Mouse (Mus musculus): ENCODE results near the gene Gng2. TPM values are rescaled to one million over a fixed set of nuclear protein-coding genes. Genes with fewer than 3 reads are reported as not detected.

The Gng2 gene
- total RNA-seq, 2 experiments from 2014 or later: 9.7 to 14.2 TPM

DNA sequence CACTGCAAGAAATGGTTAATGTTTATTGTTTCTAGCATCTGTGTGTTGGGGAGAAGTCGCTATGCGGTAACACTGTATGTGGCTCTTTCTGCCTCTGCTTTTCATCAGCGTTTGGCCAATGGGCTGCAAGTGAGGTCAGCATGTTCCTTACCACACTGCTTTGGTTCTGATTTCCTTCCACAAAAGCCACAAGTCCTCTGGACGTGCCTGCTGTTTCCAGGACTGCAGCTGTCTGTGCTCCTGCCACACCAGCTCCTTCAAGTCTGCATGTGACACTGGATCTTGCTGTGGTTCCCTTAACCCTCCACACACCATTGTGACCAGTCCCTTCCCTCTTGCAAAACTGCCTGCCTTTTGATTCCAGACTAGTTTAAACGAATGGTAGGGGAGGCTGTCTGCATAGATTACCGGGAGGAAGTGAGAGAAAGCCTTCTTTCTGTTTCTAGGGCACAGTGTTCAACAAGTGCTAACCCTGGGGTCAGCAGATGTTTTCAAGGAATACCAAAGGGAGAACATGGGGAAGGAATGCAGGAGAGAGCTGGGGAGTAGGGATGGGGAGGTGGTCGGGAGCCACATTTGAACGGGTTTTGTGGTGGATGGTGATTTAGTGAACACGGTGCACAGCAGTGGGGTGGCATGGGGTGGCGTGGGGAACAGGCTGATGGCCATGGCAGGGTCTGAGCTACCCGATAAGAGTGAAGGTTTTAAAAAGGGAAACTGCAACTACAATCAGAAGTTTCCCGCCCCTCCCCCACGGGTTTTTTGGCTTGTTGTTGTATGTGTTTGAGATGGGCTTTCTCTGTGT is 7.9 kb upstream of the Gng2 start:
- intact Hi-C loops (cut with DNase I; ENCODE audit: low total_unique reads): no loop called here
- no peak for DNase-seq

DNA sequence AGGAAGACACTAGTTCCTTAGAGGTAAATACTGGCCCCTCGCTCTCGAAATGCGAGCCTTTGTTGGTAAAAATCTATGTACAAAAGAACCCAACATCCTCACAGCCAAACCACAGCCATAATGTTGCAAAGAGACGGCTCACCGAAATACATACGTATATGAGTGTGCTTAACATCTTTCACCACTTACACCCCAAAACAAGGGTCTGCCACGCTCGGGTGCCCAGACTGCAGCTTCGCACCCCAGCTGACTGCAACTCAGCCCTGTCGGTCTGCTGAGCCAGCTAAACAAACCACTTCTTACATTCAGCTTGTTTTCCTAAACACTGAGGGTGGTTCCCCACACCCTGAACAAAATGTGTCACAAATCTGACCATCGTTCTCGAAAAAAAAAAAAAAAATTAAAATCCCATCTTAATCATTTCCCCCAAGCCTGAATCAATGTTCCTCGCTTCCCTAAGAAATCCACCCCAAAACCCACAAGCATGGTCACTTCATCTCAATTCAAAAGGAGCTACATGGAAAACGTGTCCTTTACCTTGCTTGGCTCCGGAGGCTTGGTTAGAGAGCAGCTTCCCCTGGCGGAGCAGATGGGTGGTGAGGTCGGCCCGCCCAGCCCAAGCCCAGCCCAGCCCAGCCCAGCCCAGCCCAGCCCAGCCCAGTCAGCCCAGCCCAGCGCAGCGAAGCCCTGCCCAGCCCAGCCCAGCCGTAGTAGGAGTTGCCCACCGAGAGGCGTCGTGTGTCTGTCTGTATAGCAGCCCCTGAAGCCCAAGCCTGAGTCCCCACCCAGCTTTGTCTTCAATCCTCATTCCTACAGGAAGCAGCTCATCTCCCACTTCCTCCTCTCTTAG is 781 bp downstream of the Gng2 start:
- intact Hi-C loops (cut with DNase I; ENCODE audit: low total_unique reads): no loop called here
- DNase-seq: peak; percentile 78

DNA sequence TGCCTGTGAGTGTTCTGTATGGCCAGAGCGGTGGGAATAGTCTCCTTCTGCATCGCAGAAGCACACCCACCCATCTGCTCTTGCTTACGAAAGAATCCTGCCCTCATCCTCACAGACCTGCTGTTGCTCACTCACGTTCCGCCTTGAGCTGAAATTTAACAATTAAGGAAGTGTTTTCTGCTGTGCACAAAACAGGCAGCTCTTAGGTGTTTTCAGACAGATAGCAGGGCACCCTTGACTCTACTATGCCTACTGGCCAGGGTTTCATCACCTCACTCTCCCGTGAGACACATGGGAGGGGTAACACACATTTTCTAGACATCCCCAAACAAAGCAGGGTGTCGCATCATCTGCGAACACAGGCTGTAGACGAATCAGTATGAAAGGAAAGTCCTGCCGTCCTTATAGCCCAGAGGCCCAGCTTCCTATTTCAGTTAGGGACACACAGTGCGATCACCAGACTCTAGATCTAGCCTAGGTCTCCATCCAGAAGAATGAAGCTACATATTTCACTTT is 2.4 kb downstream of the Gng2 start:
- DNase-seq: no peak
- intact Hi-C loops (cut with DNase I; ENCODE audit: low total_unique reads): no loop called here

DNA sequence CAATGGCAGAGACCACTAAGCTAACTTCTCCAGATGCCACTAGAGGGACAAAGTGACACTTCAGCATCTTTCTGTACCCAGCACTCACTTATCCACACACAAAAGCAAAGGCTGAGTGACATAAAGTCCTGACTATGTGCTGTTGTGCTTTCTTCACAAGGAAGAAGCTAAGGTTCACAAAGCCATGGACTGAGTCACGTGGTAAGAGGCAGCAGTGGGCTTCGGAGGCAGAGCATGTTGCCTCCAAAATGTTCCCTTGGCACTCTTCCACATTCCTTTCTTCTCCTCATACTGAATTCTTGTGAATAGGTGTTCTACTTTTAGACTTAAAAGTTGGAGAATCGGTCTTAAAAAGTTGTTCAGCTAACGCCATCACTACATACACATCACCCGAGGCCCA is 3.0 kb downstream of the Gng2 start:
- DNase-seq: no peak
- intact Hi-C loops (cut with DNase I; ENCODE audit: low total_unique reads): no loop called here

DNA sequence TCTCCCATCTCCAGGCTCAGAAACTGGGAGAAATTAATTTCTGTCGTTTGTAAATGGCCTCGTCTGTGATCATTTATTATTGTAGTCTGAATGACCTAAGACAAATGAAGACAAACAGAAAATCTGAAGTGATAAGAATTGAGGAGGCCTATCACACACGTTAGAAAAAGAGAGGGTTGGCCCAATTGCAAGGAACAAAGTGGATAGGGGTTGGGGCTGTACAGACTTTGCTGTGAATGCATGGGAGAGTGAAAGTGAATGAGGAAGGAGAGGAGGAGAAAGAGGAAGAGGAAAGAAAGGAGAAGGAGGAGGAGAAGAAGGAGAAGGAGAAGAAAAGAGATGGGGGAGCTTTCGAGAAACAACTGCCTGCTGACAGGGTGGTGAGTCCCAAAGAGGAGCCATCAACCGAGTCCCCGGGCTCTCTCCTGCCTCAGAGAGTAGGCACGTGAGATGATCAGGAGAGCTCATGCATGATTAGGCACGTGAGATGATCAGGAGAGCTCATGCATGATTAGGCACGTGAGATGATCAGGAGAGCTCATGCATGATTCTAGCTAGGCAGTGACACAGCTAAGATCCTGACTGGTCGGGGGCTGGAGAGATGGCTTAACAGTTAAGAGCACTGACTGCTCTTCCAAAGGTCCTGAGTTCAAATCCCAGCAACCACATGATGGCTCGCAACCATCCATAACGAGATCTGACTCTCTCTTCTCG is 5.0 kb downstream of the Gng2 start:
- DNase-seq: no peak
- intact Hi-C loops (cut with DNase I; ENCODE audit: low total_unique reads): no loop called here

DNA sequence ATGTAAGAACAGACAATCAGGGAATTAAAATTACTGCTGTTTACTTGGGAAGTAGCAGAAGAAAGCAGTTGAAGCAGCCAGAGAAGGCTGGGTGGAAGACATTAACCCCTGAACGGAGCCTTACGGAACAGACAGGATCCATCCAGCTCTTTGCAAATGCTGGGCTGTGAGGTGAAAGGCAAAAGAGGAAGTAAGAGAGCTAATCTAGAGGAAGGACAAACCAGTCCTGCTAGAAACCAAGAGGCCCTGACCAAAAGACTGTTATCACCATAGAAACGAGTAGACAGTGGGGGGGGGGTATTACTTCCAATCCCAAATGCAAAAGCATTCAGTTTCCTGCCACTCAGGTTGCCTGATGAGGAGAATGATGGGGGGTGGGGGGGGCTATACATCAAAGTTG is 6.6 kb downstream of the Gng2 start:
- intact Hi-C loops (cut with DNase I; ENCODE audit: low total_unique reads): no loop called here
- DNase-seq: no peak

DNA sequence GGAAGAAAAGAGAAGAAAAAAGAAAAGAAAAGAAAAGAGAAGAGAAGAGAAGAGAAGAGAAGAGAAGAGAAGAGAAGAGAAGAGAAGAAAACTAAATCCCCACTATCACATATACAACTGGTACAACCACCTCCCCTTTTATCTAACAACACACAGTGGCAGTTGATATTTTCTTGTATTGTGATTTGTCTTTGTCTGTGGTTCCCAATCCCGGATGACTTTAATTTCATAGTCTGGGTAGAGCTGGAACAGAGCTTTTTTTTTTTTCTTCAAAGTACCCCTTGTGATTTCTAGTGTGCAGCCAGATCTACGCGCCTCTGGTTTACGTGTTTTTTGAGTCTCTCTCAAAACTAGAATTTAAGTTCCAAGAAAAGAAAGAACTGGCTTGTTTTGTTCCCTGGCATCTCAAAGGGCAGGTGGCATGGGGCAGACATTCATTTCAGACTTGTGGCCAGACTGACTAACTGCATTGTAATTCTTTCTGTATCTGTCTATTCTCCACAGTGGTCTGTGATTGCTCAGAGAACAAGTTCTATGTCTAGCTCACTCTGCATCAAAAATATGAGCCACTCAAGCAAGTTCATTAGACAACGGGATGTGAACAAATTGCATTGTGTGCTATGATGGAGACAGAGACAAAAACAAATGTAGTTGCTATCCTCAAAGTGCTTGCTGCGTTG is 7.2 kb downstream of the Gng2 start:
- no peak for DNase-seq
- intact Hi-C loops (cut with DNase I; ENCODE audit: low total_unique reads): no loop called here

DNA sequence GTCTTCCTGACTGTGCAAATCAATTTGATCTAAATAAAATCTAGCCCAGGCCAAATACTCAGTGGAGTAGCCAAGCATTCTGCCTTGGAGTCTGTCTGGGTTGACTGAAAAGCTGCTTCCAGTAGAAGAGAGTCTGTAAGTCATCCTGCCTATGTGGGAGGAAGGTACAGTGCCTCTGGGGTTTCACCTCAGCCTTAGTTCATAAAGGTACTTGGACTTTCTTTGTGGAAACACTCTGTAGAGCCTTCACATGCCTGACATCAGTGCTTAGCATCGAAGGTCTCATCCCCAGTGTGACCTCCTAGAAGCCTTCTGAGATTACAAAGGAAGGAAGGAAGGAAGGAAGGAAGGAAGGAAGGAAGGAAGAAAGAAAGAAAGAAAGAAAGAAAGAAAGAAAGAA is 7.9 kb downstream of the Gng2 start:
- intact Hi-C loops (cut with DNase I; ENCODE audit: low total_unique reads): no loop called here
- no peak for DNase-seq

DNA sequence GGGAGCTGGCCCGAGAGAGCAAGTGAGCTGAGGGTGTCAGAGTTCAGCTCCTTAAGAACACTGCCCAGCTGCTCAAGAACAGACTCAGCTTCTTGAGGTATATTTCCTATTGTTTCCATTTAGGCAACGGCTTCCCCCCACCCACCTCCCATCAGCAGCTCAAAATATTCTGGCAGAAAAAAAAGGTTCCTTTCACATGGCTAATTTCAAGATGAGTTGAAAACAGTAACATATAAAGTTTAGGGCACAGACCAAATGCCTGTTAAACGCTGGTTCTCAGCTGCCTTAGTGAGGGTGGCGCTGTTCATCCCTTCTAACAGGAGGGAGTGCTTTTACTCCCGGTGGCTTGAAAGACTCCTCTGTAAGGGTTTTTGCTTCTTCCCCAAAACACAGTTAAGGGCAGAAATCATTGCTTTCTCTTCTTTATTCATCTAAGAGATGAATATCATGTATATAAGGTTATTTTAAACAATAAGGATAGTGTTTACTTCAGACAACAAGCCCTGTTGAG is 8.4 kb downstream of the Gng2 start:
- intact Hi-C loops (cut with DNase I; ENCODE audit: low total_unique reads): no loop called here
- no peak for DNase-seq

DNA sequence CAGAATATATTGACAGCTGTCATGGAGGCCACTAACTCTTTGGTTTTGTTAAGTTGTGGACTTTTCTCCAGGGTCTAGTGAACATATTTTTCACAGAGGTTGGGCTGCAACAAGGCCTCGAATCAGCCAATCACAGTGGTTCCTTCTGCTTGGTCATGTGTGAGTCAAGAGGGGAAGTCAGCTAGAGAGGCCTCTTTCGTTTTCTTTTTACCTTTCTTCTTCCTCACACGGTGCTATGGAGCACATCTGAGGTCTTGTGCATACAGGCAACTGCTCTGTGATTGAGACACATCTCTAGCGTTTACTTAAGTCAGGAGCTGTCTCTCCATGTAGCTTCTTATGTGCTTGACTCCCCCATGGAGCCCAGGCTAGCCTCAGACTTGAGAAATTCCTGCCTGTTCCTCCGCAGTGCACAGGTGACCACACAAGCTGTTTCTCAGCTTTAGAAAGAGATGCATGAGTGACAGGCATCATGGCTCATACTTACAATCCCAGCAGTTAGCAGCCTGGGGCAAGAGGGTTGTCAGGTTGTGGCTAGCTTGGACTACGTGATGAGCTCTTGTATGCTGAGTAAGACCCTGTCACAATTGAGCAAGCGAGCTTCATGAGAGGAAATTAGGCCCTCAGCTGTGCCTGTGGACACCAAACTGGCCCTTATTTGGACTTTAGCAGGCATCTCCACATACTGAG is 9.0 kb downstream of the Gng2 start:
- intact Hi-C loops (cut with DNase I; ENCODE audit: low total_unique reads): no loop called here
- no peak for DNase-seq

DNA sequence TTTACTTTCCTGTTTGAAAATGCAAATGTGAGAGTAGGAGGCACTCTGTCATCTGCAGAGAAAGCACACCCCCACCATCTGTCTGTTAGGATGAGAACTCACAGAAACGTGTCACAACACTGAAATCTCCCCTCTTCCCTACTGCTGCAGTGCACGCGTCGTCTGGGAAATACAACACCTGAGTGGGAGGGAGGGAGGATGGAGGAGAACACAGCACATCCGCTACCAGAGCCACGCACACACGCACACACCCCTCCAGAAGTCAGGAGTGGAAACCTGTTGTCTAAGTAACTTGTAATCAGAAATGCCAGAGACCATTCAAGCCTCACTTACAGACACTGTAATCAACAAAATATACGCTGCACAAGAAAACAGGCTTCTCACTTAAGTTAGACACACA is 9.9 kb downstream of the Gng2 start:
- intact Hi-C loops (cut with DNase I; ENCODE audit: low total_unique reads): no loop called here

DNA sequence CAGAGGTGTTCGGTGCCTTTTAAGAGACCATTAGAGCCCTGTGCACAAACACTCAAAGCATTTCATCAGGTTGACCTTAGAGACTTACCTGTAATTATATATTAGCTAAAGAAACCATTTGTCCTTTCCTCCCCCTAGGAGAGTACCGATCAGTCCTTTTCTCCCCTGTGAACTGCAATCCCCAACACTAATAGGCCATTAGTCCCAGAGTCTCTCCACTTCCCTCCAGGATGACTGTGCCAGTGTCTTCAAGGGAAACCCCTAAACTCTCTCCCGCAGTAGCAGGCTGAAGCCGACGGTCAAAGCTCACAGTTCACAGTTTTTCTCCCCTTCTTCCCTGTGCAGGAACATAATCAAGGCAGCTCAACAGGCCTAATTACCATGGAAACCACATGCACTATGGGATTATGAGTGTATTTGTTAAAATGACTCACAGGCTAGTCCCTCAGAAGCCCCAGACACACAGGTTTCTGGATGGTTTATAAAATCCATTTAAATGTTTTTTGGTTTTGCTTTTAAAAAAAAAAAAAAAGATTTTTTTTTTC is 13.4 kb downstream of the Gng2 start:
- no peak for DNase-seq
- intact Hi-C loops (cut with DNase I; ENCODE audit: low total_unique reads): no loop called here

More for the DNA sequence above, 9.9 kb downstream of the Gng2 start:
- no peak for DNase-seq

DNA sequence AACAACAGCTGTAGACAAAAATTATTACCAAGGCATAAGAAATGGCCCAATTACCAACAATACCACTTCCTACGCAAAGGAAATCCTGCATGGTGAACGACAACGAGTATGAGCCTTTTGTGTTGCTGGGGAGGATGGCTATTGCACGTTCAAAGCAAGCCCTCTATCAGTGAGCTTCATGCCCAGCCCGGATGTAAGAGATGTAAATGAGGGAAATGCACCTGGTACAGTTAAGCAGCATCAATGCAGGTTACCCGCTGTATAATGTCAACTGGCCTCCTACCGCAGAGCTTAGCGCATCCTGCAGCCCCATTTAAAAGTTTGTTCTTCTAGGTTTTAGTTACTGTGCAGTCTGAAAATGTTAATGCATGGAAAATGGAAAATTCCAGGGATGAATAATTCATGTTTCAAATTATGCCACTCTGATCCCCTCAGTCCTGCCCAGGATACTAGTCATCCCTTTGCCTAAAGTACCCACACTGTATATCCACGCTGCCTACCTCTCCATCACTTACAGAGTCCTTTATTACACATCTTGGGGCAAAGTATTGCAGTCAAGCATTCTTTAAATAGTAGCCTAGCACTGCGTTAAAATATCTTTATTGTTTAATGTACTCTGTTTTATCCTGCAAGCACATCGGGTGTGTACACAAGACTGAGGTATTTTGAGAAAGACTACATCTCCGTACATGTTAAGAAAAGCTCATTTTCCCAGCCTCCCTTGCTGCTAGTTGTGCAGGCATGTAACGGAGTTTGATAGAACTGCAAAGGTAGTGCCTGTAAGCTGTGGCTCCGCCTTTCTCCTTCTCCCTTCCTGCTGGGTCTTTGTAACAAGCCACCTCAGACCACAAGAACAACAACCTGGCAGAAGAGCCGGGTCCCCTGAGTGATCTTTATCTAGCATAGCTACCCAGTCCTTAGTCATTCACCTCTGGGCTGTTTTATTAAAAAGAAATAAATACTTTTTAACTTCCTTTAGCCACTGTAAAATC is 15.2 kb downstream of the Gng2 start:
- intact Hi-C loops (cut with DNase I; ENCODE audit: low total_unique reads): no loop called here
- DNase-seq: no peak

DNA sequence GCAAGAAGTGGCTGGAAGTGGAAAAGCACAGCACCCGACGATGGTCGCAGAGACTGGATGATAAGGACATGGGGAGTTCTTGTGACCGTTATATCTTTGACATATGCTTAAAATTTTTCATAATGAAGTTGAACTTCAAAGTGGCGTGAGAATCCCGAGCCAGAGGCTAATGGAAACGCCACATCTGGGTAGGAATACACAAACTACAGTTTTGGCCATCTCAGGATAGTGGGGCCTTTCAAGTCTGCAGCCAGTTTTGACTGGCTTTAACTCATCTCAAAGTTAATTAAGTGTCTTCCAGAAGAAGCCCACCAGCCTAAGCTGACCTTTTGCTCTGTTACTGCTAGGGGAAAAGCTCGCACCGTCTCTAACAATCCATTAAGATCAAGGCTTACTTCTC is 17.6 kb downstream of the Gng2 start:
- DNase-seq: no peak
- intact Hi-C loops (cut with DNase I; ENCODE audit: low total_unique reads): no loop called here

DNA sequence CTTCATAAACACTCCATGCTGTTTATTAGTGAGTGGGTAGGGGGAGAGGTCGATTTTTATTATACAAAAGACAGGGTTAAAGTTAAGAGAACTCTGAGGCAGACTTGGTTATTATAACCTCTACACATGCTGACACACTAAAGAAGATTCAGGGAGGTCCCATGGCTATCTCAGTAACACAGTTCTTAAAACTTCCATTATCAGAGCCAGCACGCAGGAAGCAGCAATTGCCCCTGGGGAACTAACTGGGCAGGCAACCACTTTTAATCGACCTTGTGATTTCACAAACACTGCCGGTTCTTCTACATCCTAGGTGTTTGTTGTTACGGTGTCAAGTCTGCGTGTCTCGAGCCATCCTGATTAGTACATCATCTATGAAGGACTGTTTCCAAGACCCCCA is 22.4 kb downstream of the Gng2 start:
- no peak for DNase-seq
- intact Hi-C loops (cut with DNase I; ENCODE audit: low total_unique reads): no loop called here

DNA sequence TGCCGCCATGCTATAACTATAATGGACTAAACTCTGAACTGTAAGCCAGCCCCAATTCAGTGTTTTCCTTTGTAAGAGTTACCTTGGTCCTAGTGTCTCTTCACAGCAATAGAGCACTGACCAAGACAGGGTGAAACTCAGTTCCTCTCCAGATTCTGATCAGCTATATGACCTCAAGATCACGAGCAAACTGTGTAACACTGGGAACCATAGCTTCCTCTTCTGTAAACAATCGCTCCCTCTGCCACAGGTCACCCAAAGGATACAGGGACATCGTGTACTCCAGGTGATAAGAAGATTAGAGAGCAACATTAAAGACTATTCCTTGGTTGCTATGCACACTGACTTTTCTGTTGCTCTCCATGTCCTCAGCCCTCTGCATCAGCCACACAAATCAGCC is 26.6 kb downstream of the Gng2 start:
- intact Hi-C loops (cut with DNase I; ENCODE audit: low total_unique reads): no loop called here
- DNase-seq: no peak

DNA sequence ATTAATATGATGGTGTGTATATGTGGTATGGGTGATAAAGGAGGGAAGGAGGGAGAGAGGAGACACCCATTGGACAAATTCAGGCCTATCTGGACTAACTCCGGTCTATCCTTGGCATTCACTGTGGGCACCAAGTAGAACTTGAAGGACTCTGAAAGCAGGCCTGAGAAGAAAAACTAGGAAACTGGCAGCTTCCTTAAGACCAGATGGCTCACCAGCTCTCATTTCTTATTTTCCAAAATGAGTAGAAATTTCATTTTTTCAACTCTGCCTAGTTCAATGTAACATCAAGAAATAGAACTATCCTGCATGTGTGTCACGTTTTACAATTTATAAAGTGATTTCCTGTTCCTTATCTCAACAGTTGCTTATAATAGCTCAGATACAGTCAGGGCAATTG is 28.0 kb downstream of the Gng2 start:
- intact Hi-C loops (cut with DNase I; ENCODE audit: low total_unique reads): no loop called here
- DNase-seq: no peak

Measured in gastrocnemius, postnatal 14 days (tissue).